Mouse (Mus musculus): ENCODE data around the gene Hipk3.

- peak; percentile 40 for TF ChIP-seq POLR2A (IDR thresholded peaks at IDR 0.05; ENCODE audit: borderline replicate concordance, extremely low read depth, insufficient read depth, insufficient read length, poor library complexity, severe bottlenecking)
- no peak for TF ChIP-seq CTCF (IDR thresholded peaks at IDR 0.05; ENCODE audit: borderline replicate concordance, extremely low read depth, insufficient read depth, insufficient read length)
Observed at GRCm38 (mm10) chr2:104409851-104410821, 84.1 kb downstream of the Hipk3 start.

All from brain, embryonic 14.5 days (tissue).